ENCODE assay signal across 11 mouse cellular contexts in the genomic region with DNA sequence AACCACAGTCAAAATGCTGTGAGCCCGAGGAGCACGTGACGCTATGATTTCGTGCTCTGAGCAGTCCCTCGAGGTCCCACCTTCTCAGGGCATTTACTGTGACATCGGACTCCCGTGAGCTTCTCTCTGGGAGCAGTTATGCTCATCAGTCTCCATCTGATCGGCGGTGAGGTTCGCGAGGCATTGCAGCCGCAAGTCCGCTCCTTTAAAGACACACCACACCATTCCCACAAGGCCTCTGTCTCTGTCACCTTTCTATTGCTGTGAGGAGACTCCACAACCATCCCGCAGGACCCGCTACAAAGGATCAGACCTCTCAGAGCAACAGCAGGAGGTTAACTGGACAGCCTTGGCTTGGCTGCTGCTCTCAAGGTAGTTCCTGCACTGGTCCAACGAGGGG. TPM values are rescaled to one million over a fixed set of nuclear protein-coding genes. Genes with fewer than 3 reads are reported as not detected.
DNase-seq lines count a peak whose midpoint lies in the region; ATAC-seq and TF ChIP-seq lines count a peak whose summit lies in the region.
"Had no signal": no experiment of that assay in that cellular context is flagged by ENCODE, and none has a peak within 500 bp of the region (broad histone marks: within the 10 kb centered on the region; RNA-seq: fewer than 3 reads in every experiment).

No protein-coding gene starts in this region.

- 0 out of 2 replicates have a peak overlapping the region, but pooled peaks have one; percentile 39 for H3K9ac ChIP-seq in hindbrain, postnatal 0 days (replicated peaks; ENCODE audit: low read length)
- 0 out of 2 replicates have a peak overlapping the region, but pooled peaks have one; percentile 1 for H3K9ac ChIP-seq in stomach, embryonic 16.5 days (ENCODE audit: low read length)

- H3K4me2 ChIP-seq in hindbrain, postnatal 0 days (ENCODE audit: low read depth, low read length), result peak overlapping the region; percentile 48
- H3K4me2 ChIP-seq in stomach, embryonic 16.5 days (ENCODE audit: low read depth, low read length), result no peak overlapping the region
- H3K4me2 ChIP-seq: liver, embryonic 11.5 days had no signal

- peak; percentile 26 for DNase-seq in embryo, embryonic 10.5 days (ENCODE audit: low spot score)
- DNase-seq in embryo, embryonic 11 days, result no peak
- DNase-seq in right cerebral cortex, postnatal 25 days, result peak; percentile 11
- no peak for DNase-seq in right cerebral cortex, postnatal 36 days (ENCODE audit: low spot score in 2 of 2)
- no peak for DNase-seq in hindbrain, postnatal 0 days (ENCODE audit: low spot score)
- no peak for DNase-seq in urinary bladder, postnatal 14 days (ENCODE audit: low spot score)
- DNase-seq in layer of hippocampus, adult 9-10 months (ENCODE audit: low spot score), result no peak
- DNase-seq: adrenal gland, postnatal 36 days; heart, postnatal 36 days had no signal

- peaks cover 12% of the 10 kb centered on the region for H3K4me1 ChIP-seq in hindbrain, postnatal 0 days (ENCODE audit: insufficient read depth, low read length)
- peaks cover 13% of the 10 kb centered on the region; the same call in 1 of the 2 replicates for H3K4me1 ChIP-seq in stomach, embryonic 16.5 days (ENCODE audit: control insufficient read depth, insufficient read depth, low read length)

- 6% methylated on average over 16 of the region's 16 CpGs for WGBS in hindbrain, postnatal 0 days
- whole genome bisulfite sequencing in stomach, embryonic 16.5 days, result 22% methylated on average over 16 of the region's 16 CpGs

- H3K36me3 ChIP-seq in hindbrain, postnatal 0 days (ENCODE audit: insufficient read depth, low read length), result no peaks in the 10 kb centered on the region
- no peaks in the 10 kb centered on the region for H3K36me3 ChIP-seq in stomach, embryonic 16.5 days (ENCODE audit: control insufficient read depth, insufficient read depth, low read length)

- H3K27me3 ChIP-seq in hindbrain, postnatal 0 days (ENCODE audit: insufficient read depth, low read length), result no peaks in the 10 kb centered on the region
- peaks cover 20% of the 10 kb centered on the region for H3K27me3 ChIP-seq in stomach, embryonic 16.5 days (ENCODE audit: control insufficient read depth, insufficient read depth, low read length)

- peak; percentile 25; the same call in 1 of the 2 replicates for ATAC-seq in hindbrain, postnatal 0 days
- ATAC-seq in stomach, embryonic 16.5 days (ENCODE audit: insufficient read depth, low FRiP score), result no peak

- H3K4me3 ChIP-seq in hindbrain, postnatal 0 days (ENCODE audit: low read length), result peak overlapping the region; percentile 14; the same call in 1 of the 2 replicates
- H3K4me3 ChIP-seq in stomach, embryonic 16.5 days (replicated peaks; ENCODE audit: low read length), result no peak overlapping the region

- H3K27ac ChIP-seq in hindbrain, postnatal 0 days, result 0 out of 2 replicates have a peak overlapping the region, but pooled peaks have one; percentile 41
- H3K27ac ChIP-seq in stomach, embryonic 16.5 days (ENCODE audit: low read length), result no peak overlapping the region

- no peaks in the 10 kb centered on the region for H3K9me3 ChIP-seq in hindbrain, postnatal 0 days (ENCODE audit: low read length)
- no peaks in the 10 kb centered on the region for H3K9me3 ChIP-seq in stomach, embryonic 16.5 days (replicated peaks; ENCODE audit: control insufficient read depth, low read length)

- no peak for TF ChIP-seq CTCF in hindbrain, postnatal 0 days (IDR thresholded peaks at IDR 0.05; ENCODE audit: low read depth)

RNA-seq across cellular contexts. Expression of gene Wscd2, which starts 28.6 kb away (rescaled TPM):
- total RNA-seq in hindbrain, postnatal 0 days (2014; rRNA removed), result 25.1 and 33.8 TPM in 2 replicates
- polyA plus RNA-seq in hindbrain, postnatal 0 days (2015; fragmentation: Nextera tagmentation; extraction: Ambion mirVana), result 8.9 and 9.8 TPM in 2 replicates
- 6.2 and 6.4 TPM in 2 replicates for polyA plus RNA-seq in stomach, embryonic 16.5 days (2015; fragmentation: Nextera tagmentation; extraction: Ambion mirVana)

Comparison
In these comparisons a context has a peak if more than half of its experiments do, and no peak if none do; other contexts are left out.
1. DNase-seq: peak in embryo, embryonic 10.5 days (single experiment) and right cerebral cortex, postnatal 25 days (single experiment); none in embryo, embryonic 11 days (single experiment), right cerebral cortex, postnatal 36 days (0 of 2), hindbrain, postnatal 0 days (single experiment), urinary bladder, postnatal 14 days (single experiment) and layer of hippocampus, adult 9-10 months (single experiment).